Mouse (Mus musculus) lung, postnatal 0 days (tissue): ENCODE measurements at regions not wholly inside any gene's neighbourhood (a gene's known extent, or its start where the extent isn't known, plus 50 kb on each side); places are given as distances from the start of the nearest gene placed in this dataset.

Experiments
- CTCF ChIP-seq: IDR thresholded peaks from 2 replicates; pipeline ENCODE4 v1.5.1; 2016; ENCODE audit warnings: antibody characterized with exemption, mild to moderate bottlenecking
- EP300 ChIP-seq: IDR thresholded peaks from 2 replicates; pipeline ENCODE4 v1.6.1; 2016; ENCODE audit warnings: antibody characterized with exemption, mild to moderate bottlenecking, control low read depth

GRCm38 (mm10) chrX:105391680-105392462 is 107.7 kb upstream of the Cypt2 start:
- TF ChIP-seq EP300, result no peak
- no peak for TF ChIP-seq CTCF
